Mouse (Mus musculus) kidney, embryonic 14.5 days (tissue): ENCODE results near the gene Drap1. TPM values are rescaled to one million over a fixed set of nuclear protein-coding genes. Genes with fewer than 3 reads are reported as not detected.

Experiments
- ATAC-seq: fragments of 200-750 bp; cut with Nextera tagmentation; 2 replicates; pipeline ENCODE4 v1.8.0; 2017; ENCODE audit warnings: moderate number of reproducible peaks, mild to moderate bottlenecking, moderate TSS enrichment, moderate library complexity; ENCODE audit not compliant: low FRiP score, low TSS enrichment
- H3K27ac ChIP-seq: fragments of 300-500 bp; sonication (generic); 2 replicates; pipeline ENCODE4 v1.5.1; 2014; ENCODE audit warnings: low read depth, mild to moderate bottlenecking, low read length, moderate library complexity, mixed read lengths
- H3K27me3 ChIP-seq: fragments of 300-500 bp; sonication (generic); 2 replicates; pipeline ENCODE4 v1.6.1; 2014; ENCODE audit warnings: mild to moderate bottlenecking, low read length; ENCODE audit not compliant: control insufficient read depth, insufficient read depth
- H3K36me3 ChIP-seq: fragments of 300-500 bp; sonication (generic); 2 replicates; pipeline ENCODE4 v1.6.1; 2014; ENCODE audit warnings: low read length, mixed read lengths; ENCODE audit not compliant: control insufficient read depth, insufficient read depth
- H3K4me1 ChIP-seq: fragments of 300-500 bp; sonication (generic); 2 replicates; pipeline ENCODE4 v1.6.1; 2014; ENCODE audit warnings: low read length, mixed read lengths; ENCODE audit not compliant: control insufficient read depth, insufficient read depth
- H3K4me2 ChIP-seq: fragments of 300-500 bp; sonication (generic); replicated peaks from 2 replicates; pipeline ENCODE4 v1.6.1; 2014; ENCODE audit warnings: low read depth, mild to moderate bottlenecking, low read length
- H3K4me3 ChIP-seq: fragments of 300-500 bp; sonication (generic); 2 replicates; pipeline ENCODE4 v1.5.1; 2014; ENCODE audit warnings: mild to moderate bottlenecking, low read length
- H3K9ac ChIP-seq: fragments of 300-500 bp; sonication (generic); 2 replicates; pipeline ENCODE4 v1.6.1; 2014; ENCODE audit warnings: low read depth, mild to moderate bottlenecking, low read length, moderate library complexity
- H3K9me3 ChIP-seq: fragments of 300-500 bp; sonication (generic); 2 replicates; pipeline ENCODE4 v1.6.1; 2016; ENCODE audit warnings: low read length; ENCODE audit not compliant: control insufficient read depth
- WGBS: fragments of 180-500 bp; shearing (Covaris S2); extraction: QIAGEN DNeasy Blood & Tissue Kit; methylation state at CpG from one replicate; pipeline ENCODE4 v1.1.7; 2014; 5-methylcytosine and 5-hydroxymethylcytosine counted together
- polyA plus RNA-seq: library from polyadenylated mRNA; unstranded; fragments of >200 nt; fragmentation: Nextera tagmentation; extraction: Ambion mirVana; gene quantifications from 2 replicates; pipeline ENCODE4 v1.2.1, GENCODE M21; 2014

The Drap1 gene
- polyA plus RNA-seq, 1 experiment from 2014 or later, result 191 TPM

DNA sequence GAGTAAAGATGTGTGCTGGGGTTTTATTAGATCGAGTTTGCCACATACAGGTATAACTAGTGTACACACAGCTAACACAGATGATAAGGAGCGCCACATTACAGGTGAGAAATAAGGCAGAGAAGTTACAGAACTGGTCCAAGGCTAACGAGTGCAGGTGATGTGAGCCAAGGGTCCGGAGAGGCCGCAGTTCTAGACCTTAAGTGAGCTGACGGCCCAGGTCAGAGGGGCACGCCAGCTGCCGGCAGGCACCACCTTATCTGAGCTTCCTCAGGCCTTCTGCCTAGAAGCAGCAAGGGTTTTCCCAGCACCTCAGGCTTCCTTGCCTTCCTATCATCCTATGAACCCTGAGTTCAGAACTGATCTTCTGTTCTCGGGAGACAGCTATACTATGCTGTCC, 5.1 kb downstream of the Drap1 start:
- Histone ChIP-seq H3K9ac (no peak overlapping the region), H3K27ac (no peak overlapping the region), H3K4me2 (no peak overlapping the region), H3K27me3 (no peaks in the 10 kb centered on the region), H3K9me3 (no peaks in the 10 kb centered on the region), H3K36me3 (peaks cover 25% of the 10 kb centered on the region), H3K4me1 (peaks cover 13% of the 10 kb centered on the region), H3K4me3 (no peak overlapping the region)
- ATAC-seq, result no peak
- WGBS, result 90% methylated on average over 9 of the region's 9 CpGs

DNA sequence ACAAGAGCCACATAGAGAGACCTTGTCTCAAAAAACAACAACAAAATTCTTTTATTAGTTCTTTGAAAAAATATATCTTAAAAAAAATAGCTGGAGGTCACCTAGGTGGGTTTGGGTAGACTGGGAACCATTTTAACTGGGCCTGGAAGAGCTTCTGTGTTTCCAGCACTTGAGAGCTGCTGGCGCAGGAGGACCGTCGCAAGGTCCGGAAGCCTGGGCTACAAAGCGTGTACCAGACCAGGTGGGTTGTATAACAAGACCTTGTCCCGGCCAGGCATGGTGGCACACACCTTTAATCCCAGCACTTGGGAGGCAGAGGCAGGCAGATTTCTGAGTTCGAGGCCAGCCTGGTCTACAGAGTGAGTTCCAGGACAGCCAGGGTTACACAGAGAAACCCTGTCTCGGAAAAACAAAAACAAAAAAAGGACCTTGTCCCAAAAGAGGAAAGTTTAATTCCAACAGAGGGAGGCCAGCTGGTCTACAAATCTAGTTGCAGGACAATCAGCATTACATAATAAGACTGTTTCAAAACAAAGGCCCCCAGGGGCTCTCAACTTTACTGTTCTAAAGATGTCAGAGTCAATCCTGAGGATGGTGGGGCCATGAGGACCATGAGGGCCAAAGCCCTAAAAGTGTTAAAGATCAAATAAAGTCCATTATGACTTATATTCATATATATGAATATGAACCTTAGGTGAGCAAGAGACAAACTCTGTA, 5.9 kb downstream of the Drap1 start:
- Histone ChIP-seq H3K4me2 (no peak overlapping the region), H3K27me3 (no peaks in the 10 kb centered on the region), H3K4me1 (peaks cover 12% of the 10 kb centered on the region), H3K4me3 (no peak overlapping the region), H3K27ac (no peak overlapping the region), H3K9ac (no peak overlapping the region), H3K9me3 (no peaks in the 10 kb centered on the region), H3K36me3 (peaks cover 25% of the 10 kb centered on the region)
- ATAC-seq, result no peak
- WGBS, result 95% methylated on average over 8 of the region's 8 CpGs

DNA sequence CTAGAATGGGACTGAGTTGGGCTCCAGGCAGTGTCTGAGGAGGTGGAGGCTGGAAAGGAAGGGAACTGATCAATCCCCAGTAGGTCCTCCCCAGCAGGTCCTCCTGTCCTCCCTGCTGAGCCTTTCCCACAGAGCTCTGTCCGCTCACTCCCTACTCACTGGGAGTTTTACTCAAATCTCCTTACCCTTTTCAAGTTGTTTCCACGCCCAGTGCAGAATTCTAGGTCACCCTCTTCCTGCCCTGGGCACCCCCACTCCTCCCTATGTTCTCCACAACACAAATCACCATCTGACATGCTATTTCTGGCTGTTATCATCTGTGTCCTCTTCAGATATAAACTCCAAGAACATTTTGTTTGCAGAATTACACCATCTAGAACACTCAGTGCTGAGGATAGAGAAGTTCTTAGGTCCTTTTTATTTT, 10.2 kb downstream of the Drap1 start:
- Histone ChIP-seq H3K27me3 (no peaks in the 10 kb centered on the region), H3K4me1 (no peaks in the 10 kb centered on the region), H3K36me3 (no peaks in the 10 kb centered on the region), H3K9me3 (no peaks in the 10 kb centered on the region), H3K4me2 (no peak overlapping the region), H3K27ac (no peak overlapping the region), H3K4me3 (no peak overlapping the region), H3K9ac (no peak overlapping the region)
- no peak for ATAC-seq
- 50% methylated on average over 2 of the region's 2 CpGs for WGBS

DNA sequence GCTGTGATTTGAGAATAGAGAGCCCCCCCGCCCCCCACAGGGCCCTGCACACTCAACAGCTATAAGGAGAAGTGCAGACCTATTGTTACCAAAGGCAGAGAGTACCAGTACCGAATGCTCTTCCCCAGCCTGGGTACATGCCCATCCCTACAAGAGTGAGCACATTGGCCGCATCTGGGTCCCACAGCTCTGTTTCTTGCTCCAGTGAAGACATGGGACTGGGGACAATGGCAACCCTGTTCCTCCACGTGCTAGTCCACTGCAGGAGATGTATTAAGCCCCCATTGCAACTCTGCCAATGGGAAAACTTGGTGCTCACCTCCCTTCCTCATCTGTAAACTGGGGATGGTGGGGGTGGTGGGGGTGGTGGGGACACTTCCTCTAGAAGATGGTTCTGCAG, 10.9 kb downstream of the Drap1 start:
- no peak overlapping the region for H3K4me2 ChIP-seq
- no peaks in the 10 kb centered on the region for H3K9me3 ChIP-seq
- WGBS, result 81% methylated on average over 4 of the region's 4 CpGs
- no peaks in the 10 kb centered on the region for H3K4me1 ChIP-seq
- 0 out of 2 replicates have a peak, but pooled peaks cover 2% of the 10 kb centered on the region for H3K36me3 ChIP-seq
- no peak overlapping the region for H3K4me3 ChIP-seq
- no peak for ATAC-seq
- H3K9ac ChIP-seq, result no peak overlapping the region
- no peak overlapping the region for H3K27ac ChIP-seq
- H3K27me3 ChIP-seq, result no peaks in the 10 kb centered on the region

DNA sequence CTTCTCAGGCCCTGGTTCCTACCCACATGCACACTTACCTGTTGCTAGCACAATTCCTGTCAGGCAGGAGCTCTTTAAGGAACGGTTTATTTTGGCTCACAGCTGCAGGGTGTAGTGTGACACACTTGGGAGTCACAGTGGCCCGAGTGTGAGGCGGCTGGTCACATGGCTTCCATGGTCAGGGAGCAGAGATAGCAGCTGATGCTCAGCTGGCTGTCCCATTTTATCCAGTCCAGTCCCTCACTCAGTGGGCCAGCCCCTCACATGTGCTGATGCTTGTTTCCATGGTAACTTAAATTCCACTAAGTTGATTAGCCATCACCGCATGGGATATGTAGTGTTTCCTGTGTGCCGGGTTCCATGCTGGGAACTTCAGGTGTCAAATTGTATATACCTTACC, 12.8 kb downstream of the Drap1 start:
- Histone ChIP-seq H3K27ac (no peak overlapping the region), H3K27me3 (no peaks in the 10 kb centered on the region), H3K9me3 (no peaks in the 10 kb centered on the region), H3K36me3 (0 out of 2 replicates have a peak, but pooled peaks cover 4% of the 10 kb centered on the region), H3K9ac (no peak overlapping the region), H3K4me2 (no peak overlapping the region), H3K4me1 (0 out of 2 replicates have a peak, but pooled peaks cover 3% of the 10 kb centered on the region), H3K4me3 (no peak overlapping the region)
- ATAC-seq, result no peak
- 65% methylated on average over 5 of the region's 5 CpGs for WGBS

DNA sequence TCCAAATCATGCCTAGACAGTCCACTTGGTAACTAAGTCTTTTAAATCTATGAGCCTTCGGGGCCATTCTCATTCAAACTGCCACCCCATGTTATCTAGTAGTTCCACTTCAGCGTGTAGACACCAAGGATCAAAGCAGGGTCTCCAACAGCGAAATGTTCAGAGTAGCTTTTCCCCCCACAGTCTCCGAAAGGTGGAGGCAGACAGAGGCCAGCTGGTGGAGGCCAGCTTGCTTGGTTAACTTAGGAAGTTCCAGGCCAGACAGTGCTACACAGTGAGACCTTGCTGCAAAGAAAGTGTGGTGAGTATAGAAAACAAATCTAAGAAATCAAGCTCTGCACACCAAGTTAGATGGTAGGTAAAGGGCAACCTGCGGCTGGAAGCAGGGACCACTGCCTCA, 14.1 kb downstream of the Drap1 start:
- no peak overlapping the region for H3K4me3 ChIP-seq
- H3K9me3 ChIP-seq, result no peaks in the 10 kb centered on the region
- no peaks in the 10 kb centered on the region for H3K27me3 ChIP-seq
- 0 out of 2 replicates have a peak, but pooled peaks cover 4% of the 10 kb centered on the region for H3K36me3 ChIP-seq
- H3K4me1 ChIP-seq, result 0 out of 2 replicates have a peak, but pooled peaks cover 3% of the 10 kb centered on the region
- ATAC-seq, result no peak
- no peak overlapping the region for H3K27ac ChIP-seq
- no peak overlapping the region for H3K4me2 ChIP-seq
- no peak overlapping the region for H3K9ac ChIP-seq
- WGBS, result 85% methylated on average over 5 of the region's 5 CpGs

DNA sequence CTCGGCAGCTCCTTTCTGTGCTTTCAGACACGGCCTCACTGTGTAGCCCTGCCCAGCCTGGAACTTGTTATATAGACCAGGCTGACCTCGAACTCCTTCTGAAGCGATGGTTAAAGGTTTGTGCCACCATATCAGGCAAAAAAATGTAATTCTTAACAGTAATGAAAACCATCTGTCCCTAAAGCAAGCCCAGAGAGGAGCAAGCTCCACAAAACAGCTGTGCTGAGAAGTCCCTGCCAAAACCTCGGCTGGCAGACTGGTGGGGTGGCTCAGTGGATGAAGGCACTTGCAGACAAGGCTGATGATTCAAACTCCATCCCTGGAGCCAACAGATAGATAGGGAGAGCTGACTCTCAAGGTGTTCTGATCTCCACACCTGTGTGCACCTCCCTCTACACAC, 15.7 kb downstream of the Drap1 start:
- no peak for ATAC-seq
- Histone ChIP-seq H3K4me2 (no peak overlapping the region), H3K4me3 (no peak overlapping the region), H3K9ac (no peak overlapping the region), H3K4me1 (0 out of 2 replicates have a peak, but pooled peaks cover 3% of the 10 kb centered on the region), H3K9me3 (no peaks in the 10 kb centered on the region), H3K27ac (no peak overlapping the region), H3K36me3 (0 out of 2 replicates have a peak, but pooled peaks cover 4% of the 10 kb centered on the region), H3K27me3 (no peaks in the 10 kb centered on the region)
- WGBS, result 74% methylated on average over 5 of the region's 5 CpGs

DNA sequence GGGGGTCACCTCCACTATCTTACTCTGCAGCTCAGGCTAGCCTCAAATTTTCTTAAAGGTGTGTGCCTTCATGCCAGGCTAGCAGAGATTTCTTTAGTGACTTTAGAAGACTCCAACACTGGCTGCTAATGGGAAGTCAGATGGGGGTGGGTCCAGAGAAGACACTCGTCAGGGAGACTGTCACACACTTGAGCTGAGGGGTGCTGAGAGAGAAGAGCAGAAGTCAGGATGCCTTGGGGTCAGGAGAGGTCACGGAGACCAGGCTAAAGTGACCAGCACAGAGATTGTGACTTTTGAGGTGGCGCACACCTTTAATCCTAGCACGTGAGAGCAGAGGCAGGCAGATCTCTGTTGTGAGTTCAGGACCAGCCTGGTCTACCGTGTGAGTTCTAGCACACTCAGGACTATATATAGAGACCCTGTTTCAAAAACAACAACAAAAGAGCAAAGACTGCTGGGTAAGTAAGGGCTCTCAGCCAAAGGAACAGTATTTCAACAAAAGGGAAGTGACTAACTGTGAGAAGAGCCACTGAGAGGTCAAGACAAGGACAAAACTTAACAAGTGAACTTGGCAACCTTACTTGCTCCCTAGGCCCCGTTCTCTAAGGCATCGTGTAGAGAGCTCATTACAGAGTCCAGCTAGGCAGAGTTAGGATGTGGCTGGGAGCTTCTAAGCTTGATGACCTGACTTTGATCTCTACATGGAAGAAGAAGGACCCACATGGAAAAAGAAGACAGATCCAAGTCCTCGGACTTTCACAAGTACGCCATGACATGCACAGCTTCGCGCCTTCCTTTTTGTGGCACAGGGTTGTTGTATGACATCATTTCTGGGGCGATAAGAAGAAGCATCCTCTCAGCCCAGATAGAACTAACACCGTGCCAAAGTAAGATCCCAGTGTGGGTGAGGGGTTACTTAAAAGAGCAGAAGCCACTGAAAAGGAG, 16.4 kb downstream of the Drap1 start:
- Histone ChIP-seq H3K4me1 (0 out of 2 replicates have a peak, but pooled peaks cover 3% of the 10 kb centered on the region), H3K4me3 (no peak overlapping the region), H3K9ac (no peak overlapping the region), H3K27ac (no peak overlapping the region), H3K27me3 (no peaks in the 10 kb centered on the region), H3K9me3 (no peaks in the 10 kb centered on the region), H3K36me3 (0 out of 2 replicates have a peak, but pooled peaks cover 4% of the 10 kb centered on the region), H3K4me2 (no peak overlapping the region)
- WGBS, result 89% methylated on average over 13 of the region's 13 CpGs
- no peak for ATAC-seq
